Mouse (Mus musculus) cerebellum, adult 2 months (tissue): ENCODE results near the gene Tecpr1. TPM values are rescaled to one million over a fixed set of nuclear protein-coding genes. Genes with fewer than 3 reads are reported as not detected.

Source experiments
- DNase-seq, 2 experiments: peaks; one replicate each; pipeline ENCODE4 v3.0.0; 2021
- H3K27ac ChIP-seq: fragments of 200-500 bp; 2 replicates; pipeline ENCODE4 v1.5.1; 2012; ENCODE audit warnings: low read length, control low read depth, inconsistent platforms; ENCODE audit not compliant: insufficient read depth
- H3K27me3 ChIP-seq: fragments of 200-500 bp; 2 replicates; pipeline ENCODE4 v1.6.1; 2012; ENCODE audit warnings: inconsistent platforms, mild to moderate bottlenecking, low read length, moderate library complexity; ENCODE audit not compliant: control insufficient read depth, insufficient read depth
- H3K4me1 ChIP-seq: fragments of 200-500 bp; 2 replicates; pipeline ENCODE4 v1.6.1; 2011; ENCODE audit warnings: low read length; ENCODE audit not compliant: control insufficient read depth, insufficient read depth
- H3K4me3 ChIP-seq: fragments of 200-500 bp; replicated peaks from 2 replicates; pipeline ENCODE3; 2011; ENCODE audit warnings: mild to moderate bottlenecking, low read depth, low read length, control low read depth; ENCODE audit not compliant: insufficient read depth
- CTCF ChIP-seq: fragments of 200-500 bp; IDR thresholded peaks from 2 replicates; pipeline ENCODE4 v1.5.1; 2011; ENCODE audit warnings: low read depth, mild to moderate bottlenecking, control low read depth, low read length, moderate library complexity, borderline replicate concordance; ENCODE audit not compliant: insufficient read depth
- POLR2A ChIP-seq: fragments of 200-500 bp; IDR thresholded peaks from 2 replicates; pipeline ENCODE4 v1.6.1; 2011; ENCODE audit warnings: low read length, control low read depth, borderline replicate concordance; ENCODE audit not compliant: insufficient read depth
- WGBS: fragments of 180-500 bp; shearing (Covaris S2); methylation state at CpG from one replicate; pipeline ENCODE4 v1.1.7; 2018; 5-methylcytosine and 5-hydroxymethylcytosine counted together
- polyA plus RNA-seq: library from polyadenylated mRNA; depleted of rRNA; stranded (reverse); fragments of >200 nt; gene quantifications from 2 replicates; pipeline ENCODE4 v1.2.3, GENCODE M21; 2012

Tecpr1 gene
- polyA plus RNA-seq, 1 experiment, result 164 TPM

DNA sequence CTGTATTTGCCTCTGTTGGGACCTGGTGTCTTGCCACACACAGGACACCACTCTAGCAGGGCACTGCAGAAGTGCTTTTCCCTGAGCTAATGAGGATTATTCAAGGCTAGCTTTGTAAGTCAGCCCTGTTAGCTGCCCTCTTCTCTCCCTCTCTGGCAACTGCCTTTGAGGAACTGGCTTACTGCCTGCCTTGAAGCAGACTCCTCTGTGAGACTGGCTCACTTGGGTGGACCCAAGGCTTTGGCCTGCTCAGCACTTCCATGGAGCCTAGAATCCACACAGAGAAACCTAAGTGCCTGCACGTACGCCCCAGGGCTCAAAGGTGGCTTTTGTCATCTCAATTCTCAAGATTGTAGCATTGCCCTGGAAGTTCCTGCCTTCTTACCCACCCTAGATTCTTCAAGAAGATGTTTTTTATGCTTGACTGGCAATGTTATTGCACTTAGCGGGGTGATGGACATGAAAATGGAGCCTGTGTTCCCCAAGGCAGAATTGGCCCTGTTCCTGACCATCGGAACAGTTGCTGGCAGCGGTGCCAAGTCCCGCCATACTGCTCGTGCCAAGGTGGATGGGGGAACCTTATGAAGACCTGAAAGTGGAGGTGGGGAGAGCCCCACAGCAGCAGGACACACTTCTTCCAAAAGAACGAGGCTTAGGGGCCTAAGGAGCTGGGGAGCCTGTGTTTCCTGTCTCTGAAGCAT is 54.0 kb downstream of the Tecpr1 start:
- H3K4me1 ChIP-seq, result peaks cover 8% of the 10 kb centered on the region
- no peak overlapping the region for H3K27ac ChIP-seq
- no peak overlapping the region for H3K4me3 ChIP-seq
- H3K27me3 ChIP-seq, result no peaks in the 10 kb centered on the region
- peak in 1 of 2 experiments; percentile 41 for DNase-seq
- whole genome bisulfite sequencing, result 33% methylated on average over 8 of the region's 8 CpGs
- TF ChIP-seq CTCF (no peak), POLR2A (no peak)

DNA sequence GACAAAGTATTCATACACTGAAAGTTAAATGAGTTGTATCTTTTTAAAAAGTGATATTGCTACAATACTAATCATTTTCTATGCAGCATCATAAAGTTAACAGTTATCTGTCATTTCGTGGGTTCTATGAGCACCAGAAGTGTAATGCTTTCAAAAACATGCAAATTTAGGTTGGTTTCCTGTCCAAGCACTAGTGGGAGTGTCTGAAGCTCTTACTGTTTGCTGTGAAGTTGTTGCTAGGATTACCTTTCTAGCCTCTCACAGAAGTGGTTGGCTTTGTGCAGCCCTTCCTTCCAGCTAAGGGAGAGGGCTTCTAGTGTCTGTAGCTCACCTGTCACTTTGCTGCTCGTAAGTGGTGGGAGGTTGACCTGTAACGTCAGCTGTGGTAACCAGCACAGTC is 57.7 kb downstream of the Tecpr1 start:
- H3K4me3 ChIP-seq, result no peak overlapping the region
- no peak for DNase-seq
- peaks cover 14% of the 10 kb centered on the region for H3K4me1 ChIP-seq
- no peak overlapping the region for H3K27ac ChIP-seq
- 88% methylated on average over 3 of the region's 3 CpGs for WGBS
- TF ChIP-seq CTCF (no peak), POLR2A (no peak)
- no peaks in the 10 kb centered on the region for H3K27me3 ChIP-seq

DNA sequence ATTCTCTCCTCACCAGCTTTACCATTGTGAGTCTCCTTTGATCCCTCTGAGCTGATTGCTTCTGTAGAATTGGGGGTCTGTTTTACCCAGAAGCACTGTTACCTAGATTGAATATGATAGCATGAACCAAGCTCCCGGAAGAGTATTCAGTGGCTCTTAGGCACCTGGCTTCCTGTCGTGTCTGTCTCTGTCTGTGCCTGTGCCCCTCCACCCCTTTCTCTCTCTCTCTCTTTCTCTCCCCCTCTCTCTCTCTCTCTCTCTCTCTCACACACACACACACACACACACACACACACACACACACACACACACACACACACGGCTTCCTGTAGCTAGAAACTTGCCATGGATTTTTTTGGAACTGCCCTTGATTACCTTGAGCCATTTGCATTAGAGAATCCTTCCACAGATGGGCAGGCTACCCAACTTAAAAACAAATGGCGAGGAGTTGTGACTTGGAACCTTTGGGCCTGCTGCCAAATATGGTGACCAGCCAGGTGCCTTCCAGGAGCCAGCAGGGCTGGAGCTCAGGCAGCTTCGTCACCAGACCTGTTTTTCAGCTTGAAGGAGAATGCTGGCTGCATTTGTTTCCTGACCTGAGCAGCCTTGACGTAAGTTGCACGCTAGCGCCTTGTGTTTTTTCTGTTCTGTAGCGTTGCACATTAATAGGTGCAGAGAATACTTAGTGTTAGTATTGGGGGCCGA is 60.5 kb downstream of the Tecpr1 start:
- peak; percentile 81 to 89 for DNase-seq
- no peak overlapping the region for H3K4me3 ChIP-seq
- H3K4me1 ChIP-seq, result peaks cover 9% of the 10 kb centered on the region
- H3K27ac ChIP-seq, result peak overlapping the region; percentile 8
- TF ChIP-seq CTCF (no peak), POLR2A (no peak)
- WGBS, result 21% methylated on average over 10 of the region's 10 CpGs
- H3K27me3 ChIP-seq, result no peaks in the 10 kb centered on the region

DNA sequence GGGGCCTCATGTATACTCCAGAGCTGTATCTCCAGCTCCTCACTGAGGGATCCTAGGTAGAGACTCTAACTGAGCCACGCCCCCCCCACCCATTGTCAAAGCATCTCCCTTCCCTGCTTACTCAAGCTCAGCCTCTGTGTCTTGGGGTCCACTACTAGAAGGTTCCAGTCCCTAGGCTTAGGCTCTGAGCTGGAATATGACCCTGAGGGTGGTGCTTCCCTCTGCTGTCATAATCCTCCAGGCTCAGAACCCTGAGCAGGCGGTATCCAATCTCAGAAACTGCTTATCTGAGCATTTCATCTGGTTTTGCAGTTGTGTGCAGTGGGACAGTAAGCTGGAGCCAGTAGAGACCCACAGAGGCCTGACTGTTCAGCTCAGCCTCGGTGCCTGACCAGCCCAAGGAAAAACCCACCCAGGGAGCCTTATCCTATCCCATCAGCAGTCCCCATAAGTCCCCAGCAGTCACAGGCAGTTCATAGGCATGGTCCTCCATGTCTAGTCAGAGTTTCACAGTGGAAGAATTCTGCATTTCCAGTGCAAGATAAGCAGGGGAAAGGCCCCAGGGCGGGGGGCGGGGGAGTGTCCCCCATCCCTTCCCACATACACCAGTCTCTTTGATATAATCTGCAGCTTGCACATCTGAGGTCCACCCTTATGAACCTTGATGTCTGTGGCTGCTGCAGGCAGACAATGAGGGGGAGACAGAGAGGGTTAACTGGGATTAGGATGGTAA is 61.2 kb downstream of the Tecpr1 start:
- no peaks in the 10 kb centered on the region for H3K27me3 ChIP-seq
- peaks cover 9% of the 10 kb centered on the region for H3K4me1 ChIP-seq
- DNase-seq, result no peak
- no peak overlapping the region for H3K4me3 ChIP-seq
- no peak for TF ChIP-seq CTCF
- TF ChIP-seq POLR2A, result no peak
- WGBS, result 93% methylated on average over 5 of the region's 5 CpGs
- peak overlapping the region; percentile 8; the same call in 1 of the 2 replicates for H3K27ac ChIP-seq

DNA sequence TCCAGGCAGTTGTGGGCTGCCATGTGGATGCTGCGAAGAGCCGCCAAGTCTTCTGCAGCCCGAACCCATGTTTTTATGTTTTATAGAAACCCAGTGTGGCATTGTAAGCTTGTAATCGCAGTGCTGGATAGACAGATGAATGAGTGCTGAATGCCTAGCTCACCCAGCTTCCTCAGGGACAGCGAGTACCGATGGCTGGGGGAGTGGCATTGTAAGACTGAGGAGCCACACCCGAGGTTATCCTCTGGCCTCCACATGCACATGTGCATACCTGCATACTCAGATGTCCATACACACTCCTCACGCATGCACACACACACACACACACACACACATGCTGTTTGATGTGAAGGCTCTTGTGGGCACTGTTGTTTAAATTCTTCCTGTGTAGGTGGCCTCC is 64.3 kb downstream of the Tecpr1 start:
- TF ChIP-seq CTCF (no peak), POLR2A (no peak)
- Histone ChIP-seq H3K4me1 (peaks cover 9% of the 10 kb centered on the region), H3K27ac (no peak overlapping the region), H3K27me3 (no peaks in the 10 kb centered on the region), H3K4me3 (no peak overlapping the region)
- DNase-seq, result no peak
- 77% methylated on average over 8 of the region's 8 CpGs for WGBS

DNA sequence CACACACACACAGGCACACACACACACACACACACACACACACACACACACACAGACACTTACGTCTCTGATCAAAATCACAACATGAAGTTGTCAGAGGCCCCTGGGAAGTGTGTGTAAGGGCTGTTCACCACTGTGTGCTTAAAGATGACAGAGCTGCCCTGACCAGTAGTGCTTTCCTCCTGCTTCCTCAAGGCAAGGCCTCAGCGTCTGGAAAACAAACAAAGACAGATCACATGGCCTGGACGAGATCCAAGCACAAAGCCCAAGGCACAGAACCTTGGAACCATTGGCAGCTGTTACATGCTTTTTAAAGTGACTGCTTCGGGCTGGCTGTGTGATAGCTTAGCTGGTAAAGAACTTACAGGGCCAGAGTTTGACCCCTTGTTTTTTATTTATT is 64.8 kb downstream of the Tecpr1 start:
- Histone ChIP-seq H3K4me3 (no peak overlapping the region), H3K27ac (no peak overlapping the region), H3K27me3 (no peaks in the 10 kb centered on the region), H3K4me1 (peaks cover 9% of the 10 kb centered on the region)
- TF ChIP-seq POLR2A, result no peak
- no peak for TF ChIP-seq CTCF
- 10% methylated on average over 4 of the region's 4 CpGs for WGBS
- DNase-seq, result peak; percentile 37 to 63

DNA sequence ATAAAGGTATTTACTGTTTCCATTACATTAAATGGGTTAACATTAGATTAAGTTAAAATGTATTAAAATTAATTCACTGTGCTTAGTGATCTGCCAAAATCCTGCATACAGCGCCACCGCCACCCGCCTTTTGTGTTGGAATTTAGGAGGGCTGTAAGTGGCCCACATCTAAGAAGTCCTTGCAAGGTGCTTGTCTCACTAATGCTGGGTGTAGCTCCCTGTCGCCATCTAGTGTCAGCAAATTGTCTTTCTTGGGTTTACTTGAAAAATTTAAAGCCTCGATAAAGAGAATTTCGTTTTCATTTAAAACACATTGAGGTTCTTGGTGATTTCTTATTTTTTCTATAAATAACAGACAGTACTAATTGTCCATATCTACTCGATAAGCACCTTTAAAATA is 68.9 kb downstream of the Tecpr1 start:
- Histone ChIP-seq H3K27ac (no peak overlapping the region), H3K27me3 (no peaks in the 10 kb centered on the region), H3K4me3 (no peak overlapping the region), H3K4me1 (0 out of 2 replicates have a peak, but pooled peaks cover 3% of the 10 kb centered on the region)
- TF ChIP-seq CTCF (peak; percentile 71), POLR2A (no peak)
- DNase-seq, result peak; percentile 63 to 72
- WGBS, result 15% methylated on average over 7 of the region's 7 CpGs

DNA sequence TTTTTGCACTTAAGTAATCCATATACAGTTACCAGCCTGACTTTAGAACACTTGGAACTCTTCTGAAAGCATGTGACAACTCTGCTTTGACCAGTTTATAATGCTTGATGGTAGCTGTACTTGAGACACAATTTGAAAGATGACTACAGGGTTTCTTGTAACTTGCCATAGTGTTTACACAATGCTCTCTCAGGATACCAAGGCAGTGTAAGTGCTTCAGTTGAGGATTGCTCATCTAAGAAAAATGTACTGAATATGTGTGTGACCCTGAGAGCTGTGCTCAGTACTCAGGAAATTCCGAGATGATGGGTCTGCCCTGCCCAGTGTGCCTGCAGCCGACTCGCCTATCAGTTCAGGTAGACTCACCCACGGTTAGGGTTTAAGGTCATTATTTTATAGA is 72.1 kb downstream of the Tecpr1 start:
- Histone ChIP-seq H3K4me3 (no peak overlapping the region), H3K27ac (no peak overlapping the region), H3K27me3 (no peaks in the 10 kb centered on the region), H3K4me1 (no peaks in the 10 kb centered on the region)
- WGBS, result 95% methylated on average over 4 of the region's 4 CpGs
- no peak for DNase-seq
- TF ChIP-seq POLR2A (no peak), CTCF (no peak)
